Mouse (Mus musculus) heart, embryonic 15.5 days (tissue): ENCODE measurements around the gene Gm45713. TPM values are rescaled to one million over a fixed set of nuclear protein-coding genes. Genes with fewer than 3 reads are reported as not detected.

ENCODE experiments used
- ATAC-seq: fragments of 200-750 bp; cut with Nextera tagmentation; replicated peaks from 2 replicates; pipeline ENCODE4 v1.8.0; 2017; ENCODE audit warnings: low read depth, moderate TSS enrichment; ENCODE audit not compliant: insufficient number of reproducible peaks, insufficient read depth, low FRiP score
- H3K27ac ChIP-seq: fragments of 300-500 bp; sonication (generic); 2 replicates; pipeline ENCODE4 v1.5.1; 2015; ENCODE audit warnings: mild to moderate bottlenecking, inconsistent platforms
- H3K27me3 ChIP-seq: fragments of 300-500 bp; sonication (generic); 2 replicates; pipeline ENCODE4 v1.6.1; 2015; ENCODE audit warnings: inconsistent platforms
- H3K36me3 ChIP-seq: fragments of 300-500 bp; sonication (generic); 2 replicates; pipeline ENCODE4 v1.6.1; 2015; ENCODE audit warnings: mild to moderate bottlenecking, inconsistent platforms
- H3K4me1 ChIP-seq: fragments of 300-500 bp; sonication (generic); replicated peaks from 2 replicates; pipeline ENCODE4 v1.6.1; 2015; ENCODE audit warnings: inconsistent platforms
- H3K4me2 ChIP-seq: fragments of 300-500 bp; sonication (generic); 2 replicates; pipeline ENCODE4 v1.6.1; 2015; ENCODE audit warnings: inconsistent platforms, mild to moderate bottlenecking, moderate library complexity
- H3K4me3 ChIP-seq: fragments of 300-500 bp; sonication (generic); 2 replicates; pipeline ENCODE4 v1.5.1; 2015; ENCODE audit warnings: mild to moderate bottlenecking, inconsistent platforms
- H3K9ac ChIP-seq: fragments of 300-500 bp; sonication (generic); 2 replicates; pipeline ENCODE4 v1.6.1; 2015; ENCODE audit warnings: mild to moderate bottlenecking, inconsistent platforms
- H3K9me3 ChIP-seq: fragments of 300-500 bp; sonication (generic); replicated peaks from 2 replicates; pipeline ENCODE4 v1.6.1; 2016; ENCODE audit warnings: inconsistent platforms
- WGBS: fragments of 180-500 bp; shearing (Covaris S2); methylation state at CpG from one replicate; pipeline ENCODE4 v1.1.7; 2015; ENCODE audit warnings: mixed read lengths; 5-methylcytosine and 5-hydroxymethylcytosine counted together
- polyA plus RNA-seq: library from polyadenylated mRNA; unstranded; fragments of >200 nt; fragmentation: Nextera tagmentation; extraction: Ambion mirVana; gene quantifications from 2 replicates; pipeline ENCODE4 v1.2.1, GENCODE M21; 2015

Gene Gm45713
- polyA plus RNA-seq, 1 experiment from 2014 or later, result not detected

GRCm38 (mm10) chr7:45095367-45095766 is 40.7 kb downstream of the Gm45713 start:
- Histone ChIP-seq H3K27me3 (no peaks in the 10 kb centered on the region), H3K36me3 (no peaks in the 10 kb centered on the region), H3K9ac (no peak overlapping the region), H3K27ac (no peak overlapping the region), H3K4me1 (peaks cover 20% of the 10 kb centered on the region), H3K9me3 (no peaks in the 10 kb centered on the region), H3K4me3 (no peak overlapping the region), H3K4me2 (no peak overlapping the region)
- 62% methylated on average over 6 of the region's 6 CpGs for WGBS
- no peak for ATAC-seq

GRCm38 (mm10) chr7:45094121-45094520 is 41.9 kb downstream of the Gm45713 start:
- no peak for ATAC-seq
- Histone ChIP-seq H3K9ac (no peak overlapping the region), H3K4me2 (no peak overlapping the region), H3K27me3 (no peaks in the 10 kb centered on the region), H3K27ac (no peak overlapping the region), H3K9me3 (no peaks in the 10 kb centered on the region), H3K4me1 (peaks cover 23% of the 10 kb centered on the region), H3K4me3 (no peak overlapping the region), H3K36me3 (no peaks in the 10 kb centered on the region)
- WGBS, result 57% methylated on average over 7 of the region's 7 CpGs

GRCm38 (mm10) chr7:45093516-45093905 is 42.5 kb downstream of the Gm45713 start:
- Histone ChIP-seq H3K9me3 (no peaks in the 10 kb centered on the region), H3K9ac (no peak overlapping the region), H3K4me3 (no peak overlapping the region), H3K4me1 (peaks cover 23% of the 10 kb centered on the region), H3K27ac (no peak overlapping the region), H3K27me3 (no peaks in the 10 kb centered on the region), H3K36me3 (peaks cover 4% of the 10 kb centered on the region), H3K4me2 (no peak overlapping the region)
- ATAC-seq, result no peak
- WGBS, result 34% methylated on average over 18 of the region's 18 CpGs

- Histone ChIP-seq H3K4me1 (peaks cover 23% of the 10 kb centered on the region), H3K9me3 (no peaks in the 10 kb centered on the region), H3K36me3 (peaks cover 10% of the 10 kb centered on the region), H3K4me3 (no peak overlapping the region), H3K27me3 (no peaks in the 10 kb centered on the region), H3K9ac (no peak overlapping the region), H3K27ac (0 out of 2 replicates have a peak overlapping the region, but pooled peaks have one; percentile 1), H3K4me2 (no peak overlapping the region)
- 56% methylated on average over 12 of the region's 12 CpGs for WGBS
- ATAC-seq, result no peak
Observed at GRCm38 (mm10) chr7:45092828-45093515, 43.1 kb downstream of the Gm45713 start.

GRCm38 (mm10) chr7:45092048-45092447 is 44.0 kb downstream of the Gm45713 start, which contains the start of gene Rcn3:
Gene Rcn3 (minus strand): TSS chr7:45092221.
- ATAC-seq, result peak; percentile 94
- Histone ChIP-seq H3K4me1 (peaks cover 23% of the 10 kb centered on the region), H3K36me3 (peaks cover 19% of the 10 kb centered on the region), H3K9me3 (no peaks in the 10 kb centered on the region), H3K27me3 (no peaks in the 10 kb centered on the region), H3K27ac (peak within 1 kb of the TSS; percentile 81), H3K4me3 (peak within 1 kb of the TSS; percentile 59), H3K9ac (peak within 1 kb of the TSS; percentile 54), H3K4me2 (peak within 1 kb of the TSS; percentile 73)
- under 1% methylated on average over 16 of the region's 16 CpGs for WGBS

GRCm38 (mm10) chr7:45091001-45091990 is 44.7 kb downstream of the Gm45713 start:
- ATAC-seq, result peak; percentile 58
- WGBS, result 10% methylated on average over 35 of the region's 35 CpGs
- H3K27me3 ChIP-seq, result no peaks in the 10 kb centered on the region
- H3K9ac ChIP-seq, result peak overlapping the region; percentile 54
- H3K4me3 ChIP-seq, result peak overlapping the region; percentile 59
- peak overlapping the region; percentile 81 for H3K27ac ChIP-seq
- H3K4me2 ChIP-seq, result peak overlapping the region; percentile 73
- H3K4me1 ChIP-seq, result peaks cover 23% of the 10 kb centered on the region
- H3K36me3 ChIP-seq, result peaks cover 26% of the 10 kb centered on the region
- H3K9me3 ChIP-seq, result no peaks in the 10 kb centered on the region

GRCm38 (mm10) chr7:45090251-45090977 is 45.6 kb downstream of the Gm45713 start:
- no peak overlapping the region for H3K27ac ChIP-seq
- H3K36me3 ChIP-seq, result peaks cover 35% of the 10 kb centered on the region
- WGBS, result 69% methylated on average over 13 of the region's 13 CpGs
- H3K4me1 ChIP-seq, result peaks cover 23% of the 10 kb centered on the region
- H3K9ac ChIP-seq, result peak overlapping the region; percentile 54
- no peak for ATAC-seq
- no peaks in the 10 kb centered on the region for H3K9me3 ChIP-seq
- H3K4me2 ChIP-seq, result peak overlapping the region; percentile 73
- H3K27me3 ChIP-seq, result no peaks in the 10 kb centered on the region
- peak overlapping the region; percentile 59 for H3K4me3 ChIP-seq

- Histone ChIP-seq H3K27ac (no peak overlapping the region), H3K36me3 (peaks cover 44% of the 10 kb centered on the region), H3K27me3 (no peaks in the 10 kb centered on the region), H3K4me2 (no peak overlapping the region), H3K9ac (no peak overlapping the region), H3K9me3 (no peaks in the 10 kb centered on the region), H3K4me1 (peaks cover 23% of the 10 kb centered on the region), H3K4me3 (no peak overlapping the region)
- 90% methylated on average over 17 of the region's 17 CpGs for WGBS
- no peak for ATAC-seq
Observed at GRCm38 (mm10) chr7:45088597-45088996, 47.4 kb downstream of the Gm45713 start.

GRCm38 (mm10) chr7:45086084-45086483 is 49.9 kb downstream of the Gm45713 start:
- Histone ChIP-seq H3K36me3 (peaks cover 48% of the 10 kb centered on the region), H3K27ac (no peak overlapping the region), H3K4me1 (peaks cover 10% of the 10 kb centered on the region), H3K27me3 (no peaks in the 10 kb centered on the region), H3K9me3 (no peaks in the 10 kb centered on the region), H3K4me2 (no peak overlapping the region), H3K4me3 (no peak overlapping the region), H3K9ac (no peak overlapping the region)
- WGBS, result 80% methylated on average over 4 of the region's 4 CpGs
- no peak for ATAC-seq

GRCm38 (mm10) chr7:45083300-45083890 is 52.6 kb downstream of the Gm45713 start:
- Histone ChIP-seq H3K27ac (no peak overlapping the region), H3K4me2 (no peak overlapping the region; the same call in 1 of the 2 replicates), H3K9me3 (no peaks in the 10 kb centered on the region), H3K4me3 (0 out of 2 replicates have a peak overlapping the region, but pooled peaks have one; percentile 5), H3K9ac (no peak overlapping the region), H3K27me3 (no peaks in the 10 kb centered on the region), H3K36me3 (peaks cover 43% of the 10 kb centered on the region), H3K4me1 (peaks cover 5% of the 10 kb centered on the region; the same call in 1 of the 2 replicates)
- ATAC-seq, result no peak
- WGBS, result 74% methylated on average over 22 of the region's 22 CpGs
